Mouse (Mus musculus) mesoderm, embryonic 11.5 days (tissue): ENCODE measurements around the gene Agmo.

ENCODE experiments used
- DNase-seq: peaks from one replicate; pipeline ENCODE4 v3.0.0-alpha.2; 2012; ENCODE audit warnings: low read depth, low spot score

Agmo gene

DNA sequence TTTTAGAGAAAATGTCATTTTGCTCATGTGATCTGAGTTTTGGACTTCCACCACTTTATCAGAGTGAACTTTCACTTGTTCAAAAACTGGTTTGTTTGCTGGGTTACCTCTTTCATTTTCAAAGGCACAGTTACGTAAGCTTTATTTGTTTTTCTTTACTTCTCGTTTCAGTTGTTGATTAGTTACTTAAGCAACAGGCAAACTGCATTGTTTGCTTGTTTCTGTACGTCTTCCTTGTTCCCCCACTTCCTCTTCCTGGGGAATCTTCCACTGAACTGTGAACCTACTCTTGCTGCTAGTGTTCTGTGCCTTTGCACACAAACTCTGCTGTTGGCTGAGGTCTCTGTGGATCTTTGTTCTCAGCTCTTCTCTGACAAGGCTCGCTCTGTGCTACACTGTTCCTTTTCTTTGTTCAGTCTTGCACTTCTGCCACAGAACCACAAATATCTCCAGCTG lies at the start of gene Agmo:
TSS of gene Agmo (plus strand) at position 76 of the 456 bp plus-strand sequence.
- DNase-seq = no peak

DNA sequence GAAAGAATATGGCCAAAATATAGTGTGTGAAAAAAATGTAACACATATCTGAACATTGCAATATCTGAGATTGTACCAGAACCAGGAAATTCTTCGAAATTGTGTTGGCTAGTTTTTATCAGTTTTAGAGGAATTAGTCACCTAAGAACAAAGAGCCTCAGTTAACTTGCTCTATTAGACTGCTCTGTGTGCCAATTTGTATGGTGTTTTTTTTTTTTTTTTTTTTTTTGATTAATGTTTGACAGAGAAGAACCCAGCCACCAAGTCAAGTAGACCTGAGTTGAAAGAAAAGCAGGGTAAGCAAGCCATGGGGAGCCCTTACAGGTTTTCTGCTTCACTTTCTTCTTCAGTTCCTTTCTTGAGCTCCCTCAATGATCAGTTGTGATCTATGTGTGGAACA lies 10.3 kb upstream of the Agmo start:
- no peak for DNase-seq

DNA sequence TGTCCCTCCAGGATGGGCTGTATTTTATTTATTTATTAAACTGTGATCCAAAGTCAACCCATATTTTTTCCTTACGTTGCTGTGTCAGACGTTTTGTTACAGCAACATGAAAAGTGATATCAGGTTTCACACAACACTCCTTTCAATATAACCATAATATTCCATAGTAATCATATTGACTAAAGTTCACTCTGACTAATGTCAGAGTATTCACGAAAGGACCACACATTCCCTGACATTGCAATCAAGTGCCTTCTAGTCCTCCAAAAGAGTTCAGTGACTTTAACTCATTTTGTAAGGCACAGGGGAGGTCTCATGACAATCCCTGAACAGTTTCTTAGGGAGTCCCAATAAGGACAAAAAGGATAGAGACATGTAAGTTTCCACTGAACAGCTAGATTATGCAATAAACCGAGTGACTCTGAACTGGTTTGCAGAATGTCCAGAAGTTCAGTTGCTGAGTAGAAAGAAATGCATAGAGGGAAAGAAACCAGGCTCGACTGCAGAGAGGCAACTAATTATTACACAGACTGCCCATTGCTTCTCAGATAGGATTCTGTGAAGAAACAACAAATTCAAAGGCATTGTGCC lies 371 bp upstream of the Agmo start:
- DNase-seq = no peak

DNA sequence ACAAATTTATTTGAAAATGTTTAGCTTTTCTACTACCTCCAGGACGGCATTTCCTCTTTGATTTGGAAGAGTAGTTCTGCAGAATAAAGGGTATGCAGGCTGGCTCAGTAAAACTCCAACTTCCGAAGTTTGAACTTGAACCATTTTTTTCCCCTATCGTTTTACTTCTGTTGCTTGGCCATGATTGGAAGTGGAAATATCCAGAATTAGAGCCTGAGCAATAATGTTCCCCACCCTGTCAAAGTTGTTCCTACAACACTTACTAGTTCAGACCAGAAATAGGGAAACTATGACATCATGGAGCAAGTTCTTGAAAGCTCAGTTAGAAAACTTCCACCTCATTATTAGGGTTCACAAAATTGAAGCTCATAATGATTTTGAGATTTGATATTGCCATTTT lies 1.0 kb downstream of the Agmo start:
- DNase-seq = no peak

DNA sequence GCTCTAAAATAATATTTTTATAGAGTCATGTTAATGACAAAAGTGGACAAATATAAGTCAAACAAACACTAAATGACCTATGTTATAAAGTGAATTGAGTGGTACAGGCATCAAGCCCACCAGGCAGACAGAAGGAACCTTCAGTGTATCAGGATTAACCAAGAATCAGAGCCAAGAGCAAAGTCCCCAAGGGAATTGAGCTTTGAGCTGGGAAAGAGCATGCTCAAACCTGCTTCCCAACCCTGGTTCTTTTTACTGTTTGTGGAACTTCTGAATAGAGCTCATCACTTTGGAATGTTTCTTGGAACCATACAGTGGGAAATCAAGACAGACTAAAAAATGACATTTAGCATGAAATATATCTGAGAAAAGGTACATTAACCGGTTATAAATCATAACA lies 3.4 kb downstream of the Agmo start:
- no peak for DNase-seq

DNA sequence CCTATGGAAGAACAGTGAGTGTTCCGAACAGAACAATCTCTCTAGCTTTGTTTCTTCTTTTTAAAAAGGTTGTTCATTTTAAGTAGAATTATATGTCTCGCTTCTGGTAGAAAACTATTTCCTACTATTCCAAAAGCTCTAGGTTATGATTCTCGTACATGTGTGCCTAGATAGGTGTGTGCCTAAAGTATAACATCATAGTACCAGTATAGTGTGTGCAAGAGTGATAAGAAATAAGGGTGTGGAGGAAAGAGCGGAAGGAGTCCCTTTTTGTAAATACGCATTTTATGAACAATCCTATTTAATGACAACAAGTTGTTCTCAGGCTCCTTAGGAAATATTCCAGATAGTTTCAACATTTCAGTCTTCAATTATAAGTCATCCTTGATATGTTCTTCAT lies 10.2 kb downstream of the Agmo start:
- no peak for DNase-seq

DNA sequence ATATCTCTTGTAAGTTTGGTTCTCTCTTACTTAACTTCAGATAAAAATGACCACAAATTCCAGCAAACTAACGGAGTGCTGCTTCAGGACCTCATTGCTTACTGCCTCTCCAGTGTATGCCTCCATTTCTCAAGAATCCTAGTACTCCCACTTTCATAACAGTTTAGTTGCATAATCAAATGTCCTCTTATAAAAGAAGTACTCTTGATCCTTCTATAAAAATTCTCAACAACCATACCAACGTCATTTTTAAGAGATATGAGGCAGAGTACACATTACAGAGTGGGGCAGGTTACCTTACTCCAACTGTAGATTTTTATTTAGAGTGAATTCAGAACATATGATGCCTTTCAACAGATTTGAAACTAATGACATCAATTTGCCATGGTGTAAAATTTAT lies 15.7 kb downstream of the Agmo start:
- no peak for DNase-seq

DNA sequence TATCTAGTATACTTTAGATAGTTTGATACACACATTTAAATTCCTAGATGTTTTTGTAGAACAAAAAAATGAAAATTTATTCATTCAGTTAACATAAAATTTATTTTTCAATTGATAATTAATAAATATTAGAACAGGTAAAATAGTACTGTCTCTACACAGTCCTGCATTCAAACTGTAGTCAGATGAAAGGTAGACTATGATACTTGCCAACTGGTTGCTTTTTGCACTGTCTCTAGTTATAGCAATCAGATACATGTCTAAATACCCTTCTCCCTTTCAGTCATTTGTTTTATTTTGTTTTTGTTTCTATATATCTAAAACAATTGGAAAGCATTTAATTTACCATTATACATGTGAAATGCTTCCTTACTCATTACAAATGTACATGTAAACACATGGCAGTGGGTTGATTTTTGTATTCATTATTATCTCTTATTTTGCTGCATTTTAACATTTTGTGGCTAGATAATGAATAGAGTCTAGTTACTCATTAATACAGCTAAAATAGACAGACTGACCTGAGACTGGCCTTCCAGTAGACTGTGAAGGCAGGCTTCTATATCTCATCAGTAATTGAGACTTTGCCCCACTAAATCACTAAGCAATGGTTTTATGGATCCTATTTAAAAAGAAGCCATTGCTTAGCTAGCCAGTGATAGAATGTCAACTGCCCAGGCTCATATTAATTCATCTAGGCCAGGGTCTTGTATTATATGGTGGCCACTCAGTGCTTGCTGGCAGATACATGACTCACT lies 18.5 kb downstream of the Agmo start:
- DNase-seq = no peak

DNA sequence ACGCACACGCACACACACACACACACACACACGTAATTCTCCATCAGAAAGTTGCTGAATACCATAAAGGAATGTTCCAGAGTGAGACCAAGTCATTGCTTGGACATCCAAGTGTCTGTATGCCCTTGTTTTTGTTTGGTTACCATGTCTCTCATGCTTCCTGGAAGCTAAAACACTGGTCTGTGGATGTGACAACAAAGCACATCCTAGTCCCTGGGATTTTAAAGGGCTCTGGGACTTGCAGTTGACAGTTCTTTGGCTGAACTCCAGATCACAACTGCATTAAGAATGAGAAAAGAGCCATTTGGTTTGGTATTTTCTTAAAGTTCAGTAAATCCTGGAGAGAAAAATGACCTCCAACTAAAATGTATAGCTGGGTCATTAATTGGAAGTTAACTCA lies 22.2 kb downstream of the Agmo start:
- DNase-seq = no peak

DNA sequence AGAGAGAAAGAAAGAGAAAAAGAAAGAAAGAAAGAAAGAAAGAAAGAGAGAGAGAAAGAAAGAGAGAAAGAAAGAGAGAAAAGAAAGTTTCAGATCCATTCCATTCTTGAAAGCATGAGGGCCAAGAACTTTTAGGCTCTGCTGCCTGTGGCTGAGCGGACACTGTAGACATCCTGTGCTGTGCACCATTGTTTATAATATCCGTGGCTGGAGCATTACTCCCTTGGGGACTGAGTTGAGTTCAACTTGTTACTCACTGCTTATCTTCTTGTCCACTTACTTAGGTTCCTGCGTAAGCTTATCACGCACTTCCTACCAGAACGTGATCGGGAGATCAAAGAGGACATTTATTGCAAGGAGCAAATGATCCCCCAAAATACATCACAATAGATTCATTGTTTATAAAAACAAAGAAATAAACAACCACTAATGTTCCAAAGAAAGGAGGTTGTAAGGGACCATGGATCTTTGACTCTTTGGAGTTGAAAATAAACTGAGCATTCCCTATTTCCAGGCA lies 27.3 kb downstream of the Agmo start:
- no peak for DNase-seq

DNA sequence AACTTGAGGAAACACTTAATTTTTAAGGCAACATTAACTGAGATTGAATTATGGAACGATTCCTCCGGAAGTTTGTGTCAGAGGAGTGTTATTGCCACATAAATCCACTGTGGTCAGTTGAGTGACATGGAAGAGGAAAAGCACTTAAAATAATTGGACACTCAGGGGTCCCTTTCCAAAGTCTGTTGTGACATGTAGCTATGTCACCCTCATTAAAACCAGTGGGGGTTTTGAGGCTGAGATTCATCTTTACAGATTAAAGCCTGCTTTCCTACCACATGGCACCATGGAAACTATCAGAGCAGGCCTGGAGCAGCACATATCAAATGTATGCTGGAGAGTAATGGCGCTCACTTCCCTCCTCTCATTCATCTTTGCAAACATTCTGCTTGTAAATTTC lies 31.2 kb downstream of the Agmo start:
- DNase-seq = peak; percentile 59

DNA sequence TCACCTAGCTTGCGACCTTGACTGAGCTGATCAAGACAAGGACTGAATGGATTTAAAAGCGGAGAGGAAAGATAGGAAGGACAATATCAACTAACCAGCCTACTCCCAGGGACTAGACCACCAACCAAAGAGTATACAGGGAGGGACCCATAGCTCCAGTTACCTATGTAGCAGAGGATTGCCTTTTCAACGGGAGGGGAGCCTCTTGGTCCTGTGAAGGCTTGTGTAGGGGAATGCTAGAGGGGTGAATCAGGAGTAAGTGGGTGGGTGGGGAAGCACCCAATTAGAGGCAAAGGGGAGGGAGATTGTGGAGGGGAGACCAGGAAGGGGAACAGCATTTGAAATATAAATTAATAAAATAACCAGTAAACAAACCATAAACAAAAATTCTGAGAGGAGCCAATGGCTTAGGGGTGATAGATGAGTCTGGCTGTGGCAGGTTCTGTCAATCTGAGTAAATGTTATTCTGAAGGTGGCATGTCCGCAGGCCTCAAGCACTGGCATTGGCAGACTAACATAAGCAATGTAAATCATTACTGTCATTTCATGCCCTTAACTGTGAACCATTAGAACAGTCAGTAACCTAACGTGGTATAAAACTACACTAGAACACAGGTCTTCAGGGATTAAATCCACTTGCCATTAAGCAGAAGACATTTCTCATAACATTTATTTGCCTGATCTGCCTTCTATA lies 32.7 kb downstream of the Agmo start:
- no peak for DNase-seq

DNA sequence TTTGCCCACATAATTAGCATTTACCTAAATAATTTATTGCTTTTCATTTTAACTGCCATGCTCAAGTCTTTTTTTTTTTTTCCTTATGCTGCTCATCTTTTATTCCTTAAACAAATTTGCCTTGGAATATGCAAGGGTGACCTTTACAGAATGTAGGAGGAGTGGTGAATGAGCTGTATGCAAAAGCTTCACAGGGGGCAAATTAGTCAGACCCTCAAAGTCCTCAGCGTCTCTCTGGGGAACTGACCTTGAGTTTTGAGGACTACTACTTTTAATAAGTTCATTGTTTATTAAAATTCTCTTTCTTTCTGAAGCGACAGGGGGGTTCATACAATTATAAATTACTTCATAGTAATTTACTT lies 33.2 kb downstream of the Agmo start:
- DNase-seq = no peak

DNA sequence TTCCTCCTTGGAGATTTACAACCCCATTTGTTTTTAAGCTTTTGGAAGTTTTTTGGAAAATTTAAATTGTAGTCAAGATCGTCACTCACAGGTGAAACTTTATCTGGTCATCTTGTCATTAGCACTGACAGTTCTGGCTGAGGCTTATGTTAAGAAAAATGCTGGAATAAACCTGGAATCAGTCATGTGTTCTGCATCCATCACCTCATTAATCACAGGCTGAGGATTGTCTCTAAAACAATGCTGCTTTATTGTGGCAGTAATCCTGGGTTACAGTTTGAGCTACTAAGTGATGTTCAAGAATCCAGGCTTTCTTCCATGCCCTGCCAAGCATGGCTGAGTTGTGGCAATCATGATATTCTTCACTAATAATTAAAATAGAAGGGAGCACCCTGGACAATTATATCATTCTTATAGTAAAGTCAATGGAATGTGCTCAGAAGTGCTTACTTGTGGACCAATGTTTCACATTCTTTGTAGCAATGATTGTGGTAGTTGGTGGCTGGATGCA lies 65.6 kb downstream of the Agmo start:
- peak; percentile 37 for DNase-seq

DNA sequence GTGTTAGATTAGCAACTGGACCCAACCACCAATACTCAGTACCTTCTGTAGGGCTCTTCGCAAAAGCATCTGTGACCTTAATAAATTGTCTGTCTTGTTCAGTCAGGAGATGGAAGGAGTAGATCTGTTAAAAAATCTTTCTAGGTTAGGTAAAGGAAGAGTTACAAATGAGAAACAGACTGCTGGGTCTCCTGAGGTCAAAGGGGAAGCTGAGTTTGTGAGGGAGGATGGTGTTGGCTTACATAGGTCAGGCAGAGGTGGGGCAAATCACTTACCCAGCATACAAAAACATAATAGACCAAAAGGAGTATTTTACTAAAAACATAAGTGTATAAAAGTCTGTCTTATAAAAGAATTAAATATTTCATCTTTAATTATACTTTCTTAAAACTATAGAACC lies 69.3 kb downstream of the Agmo start:
- DNase-seq = peak; percentile 56

DNA sequence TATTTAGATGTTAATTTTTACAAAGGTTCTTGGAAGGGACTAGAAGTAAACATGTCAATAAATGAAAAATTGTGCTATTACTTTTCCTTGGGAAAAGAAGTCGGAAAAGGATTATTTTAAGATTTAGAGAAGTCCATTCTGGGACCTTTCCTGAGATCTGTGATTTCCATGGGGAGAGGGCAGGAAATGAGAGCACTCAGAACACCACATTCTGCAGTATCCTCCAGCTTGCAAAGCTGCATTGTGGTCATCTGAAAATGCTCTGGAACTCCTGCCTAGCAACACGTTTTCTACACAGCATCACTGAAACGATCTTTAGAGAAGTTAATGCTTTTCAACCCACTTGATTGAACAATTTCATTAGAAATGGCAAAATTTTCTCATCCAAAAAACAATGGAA lies 81.4 kb downstream of the Agmo start:
- no peak for DNase-seq

DNA sequence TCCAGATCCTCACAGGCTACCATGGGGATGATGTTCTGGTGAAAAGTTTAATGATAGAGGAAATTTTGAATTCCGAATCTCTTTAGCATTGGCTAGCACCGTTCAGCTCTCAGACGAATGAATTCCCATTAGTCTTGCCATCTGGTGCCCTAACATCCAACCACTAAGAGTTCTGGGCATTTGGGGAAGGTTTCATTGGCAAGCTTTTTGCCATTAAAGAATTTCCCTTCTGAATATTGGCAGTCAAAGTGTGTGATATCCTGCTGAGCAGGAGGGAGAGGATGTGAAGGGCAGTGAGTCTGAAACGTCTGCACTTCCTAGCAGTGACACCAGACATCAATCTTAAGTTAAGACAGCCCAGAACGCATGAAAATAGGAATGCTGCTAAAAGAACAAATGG lies 93.5 kb downstream of the Agmo start:
- peak; percentile 35 for DNase-seq

DNA sequence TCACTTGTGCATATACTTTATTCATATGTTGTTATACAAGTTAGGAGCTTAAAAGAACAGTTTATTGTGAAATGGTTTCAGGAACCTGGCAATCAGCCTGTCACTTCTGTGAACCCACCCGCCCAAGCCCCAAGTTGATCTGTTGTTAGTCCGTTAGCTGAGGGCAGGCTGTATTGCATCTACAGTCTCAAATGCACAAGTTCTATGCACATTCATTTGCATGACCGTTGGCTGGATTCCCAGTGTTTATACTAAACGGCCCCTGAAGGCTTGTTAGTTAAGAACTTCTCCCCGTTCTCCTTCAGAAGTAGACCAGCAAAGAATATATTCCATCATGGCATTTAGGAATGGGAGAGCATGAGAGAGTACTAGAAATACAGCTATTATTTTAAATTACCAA lies 102.8 kb downstream of the Agmo start:
- no peak for DNase-seq

DNA sequence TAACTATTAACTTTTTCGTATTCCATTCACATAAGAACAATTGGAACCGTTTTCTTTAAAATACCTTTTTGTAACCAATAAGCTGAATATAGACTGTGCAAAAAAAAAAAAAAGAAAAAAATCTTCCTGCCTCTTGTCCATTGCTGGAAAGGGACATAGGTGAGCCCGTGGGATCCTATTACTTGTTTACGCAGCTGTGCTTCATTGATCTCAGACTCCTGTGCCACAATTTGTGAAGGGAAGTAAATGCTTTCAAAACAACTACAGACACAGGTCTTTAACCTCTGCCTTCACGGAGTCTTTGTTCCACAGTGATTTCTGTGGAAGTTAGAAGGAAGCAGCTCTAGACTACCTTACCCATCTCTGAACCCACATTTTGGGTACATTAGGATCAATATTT lies 104.3 kb downstream of the Agmo start:
- peak; percentile 23 for DNase-seq

DNA sequence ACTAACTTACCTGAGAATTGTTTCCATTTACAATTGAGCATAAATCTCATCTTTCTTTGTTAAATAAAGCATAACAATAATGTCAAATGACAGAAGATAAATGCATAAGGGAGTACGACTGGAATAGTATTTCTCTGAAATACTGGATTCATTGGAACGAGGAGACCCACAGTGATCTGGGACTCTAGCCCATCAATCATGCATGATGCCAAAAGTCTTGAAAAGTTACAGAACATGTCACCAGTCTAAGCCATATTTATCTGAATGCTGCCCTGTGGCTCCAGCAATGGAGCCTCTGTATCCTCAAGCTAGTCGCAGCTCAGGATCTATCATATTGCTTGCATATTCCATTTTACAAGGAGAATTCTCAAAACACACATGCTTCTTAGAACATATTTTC lies 150.9 kb downstream of the Agmo start:
- DNase-seq = no peak

DNA sequence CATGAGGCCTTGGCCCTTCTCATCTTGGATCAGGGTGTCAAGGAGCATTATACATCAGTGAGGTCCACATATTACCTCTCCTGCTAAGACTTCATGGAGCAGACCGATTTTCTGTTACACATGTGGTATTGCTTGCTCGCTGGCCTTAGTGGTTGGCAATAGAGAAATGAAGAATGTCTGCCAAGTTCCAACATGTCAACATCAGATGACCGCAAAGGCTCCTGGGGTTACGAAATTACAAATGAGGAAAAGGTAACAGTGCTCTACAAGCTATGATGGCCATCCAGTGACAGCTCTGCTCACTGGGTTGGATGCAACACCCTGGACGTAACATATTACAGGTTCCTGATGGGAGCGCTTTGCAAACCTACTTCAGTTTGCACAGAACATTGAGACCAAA lies 161.1 kb downstream of the Agmo start:
- DNase-seq = no peak

DNA sequence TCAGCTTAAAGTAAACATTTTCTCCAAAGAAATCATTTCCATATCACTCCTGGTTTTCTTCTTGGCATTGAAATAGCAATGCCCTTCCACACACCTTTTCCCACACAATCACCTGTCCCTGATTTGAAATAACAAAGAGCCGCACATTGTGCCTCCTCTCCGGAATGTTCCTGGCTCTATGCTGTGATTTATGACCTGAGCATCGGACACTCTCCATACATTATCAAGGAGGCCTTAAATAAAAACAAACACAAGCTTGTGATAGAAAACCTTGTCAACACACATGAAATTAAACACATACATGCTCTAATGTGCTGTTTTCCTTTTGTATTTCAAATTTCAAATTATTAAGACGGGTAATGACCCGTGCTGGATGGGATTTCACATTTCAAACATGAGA lies 184.9 kb downstream of the Agmo start:
- no peak for DNase-seq

DNA sequence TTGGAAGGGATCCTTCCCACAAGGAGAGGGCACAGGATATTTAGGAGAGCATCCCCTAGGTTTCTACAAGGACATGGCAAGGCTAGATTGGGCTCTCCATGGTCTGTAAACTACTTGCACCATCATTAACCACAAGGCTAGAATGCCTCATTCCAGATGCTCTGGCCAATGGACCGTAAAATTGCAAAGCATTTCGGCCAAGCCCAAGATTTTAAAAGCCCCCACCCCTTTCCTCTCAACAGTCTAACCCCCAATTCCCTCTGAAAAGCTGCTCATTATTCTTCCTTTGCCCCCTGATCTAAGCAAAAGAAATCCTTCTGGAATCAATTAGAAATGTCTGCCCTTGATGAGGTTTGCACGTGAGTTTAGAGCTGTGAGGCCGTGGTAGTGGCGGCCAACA lies 185.3 kb downstream of the Agmo start:
- peak; percentile 51 for DNase-seq
